Mouse (Mus musculus) mesoderm, embryonic 11.5 days (tissue): Measurements from ENCODE around the gene 1600014C10Rik.

Experiments
- DNase-seq: peaks from one replicate; pipeline ENCODE4 v3.0.0-alpha.2; 2012; ENCODE audit warnings: low read depth, low spot score

The 1600014C10Rik gene

DNA sequence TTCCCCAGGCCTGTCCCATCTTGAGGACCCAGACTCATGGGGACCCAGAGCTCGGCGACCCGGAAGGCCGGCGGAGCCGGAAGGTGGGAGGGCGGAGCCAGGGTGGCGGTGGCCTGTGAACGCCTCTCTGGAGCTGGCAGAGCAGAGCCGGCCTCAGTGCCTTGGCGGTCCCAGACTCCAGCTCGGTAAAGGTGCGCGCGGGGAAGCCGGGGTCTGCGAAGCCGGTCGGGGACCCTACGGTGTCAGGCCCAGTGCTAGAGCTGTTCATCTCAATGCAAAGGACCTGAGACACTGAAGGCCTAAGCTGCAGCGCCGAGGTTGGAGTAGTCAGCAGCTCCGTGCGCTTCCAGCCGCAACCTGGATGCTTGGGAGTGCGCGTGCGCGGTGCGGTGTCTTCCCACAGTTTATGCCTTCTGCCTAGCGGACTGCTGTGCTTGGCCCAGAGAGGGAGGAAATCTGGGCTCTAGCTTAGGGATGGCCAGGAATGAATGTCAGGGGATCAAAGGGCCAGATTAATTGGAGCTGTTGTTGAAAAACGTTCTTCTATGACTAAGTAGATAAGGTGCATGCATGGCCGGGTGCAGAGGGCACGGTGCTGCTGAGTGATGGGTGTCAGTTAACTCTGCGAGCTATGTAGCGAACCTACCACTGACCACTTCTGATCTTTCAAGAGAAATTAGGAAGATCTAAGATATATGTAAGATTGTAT is 846 bp downstream of the 1600014C10Rik start:
- DNase-seq, result peak; percentile 89

DNA sequence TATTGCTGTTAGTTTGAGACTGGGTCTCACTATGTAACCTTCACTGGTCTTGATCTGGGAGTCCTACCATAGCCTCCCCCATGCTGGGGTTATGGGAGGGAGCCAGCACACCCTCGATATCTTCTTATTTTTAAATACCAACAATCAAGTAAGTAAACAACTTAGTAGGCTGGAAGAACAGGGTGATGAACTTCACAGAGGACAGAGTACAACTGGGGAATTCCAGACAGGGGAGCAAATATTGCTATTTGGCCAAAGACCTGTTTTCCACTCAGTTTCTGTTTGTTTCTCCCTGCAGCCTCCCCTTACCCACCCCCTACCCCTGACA is 1.4 kb downstream of the 1600014C10Rik start:
- no peak for DNase-seq

GRCm38 (mm10) chr7:38184786-38185185 is 1.8 kb downstream of the 1600014C10Rik start:
- DNase-seq, result no peak

- DNase-seq, result no peak
Measured at GRCm38 (mm10) chr7:38186861-38187260, 3.8 kb downstream of the 1600014C10Rik start.

- no peak for DNase-seq
Measured at GRCm38 (mm10) chr7:38187796-38188195, 4.8 kb downstream of the 1600014C10Rik start.

DNA sequence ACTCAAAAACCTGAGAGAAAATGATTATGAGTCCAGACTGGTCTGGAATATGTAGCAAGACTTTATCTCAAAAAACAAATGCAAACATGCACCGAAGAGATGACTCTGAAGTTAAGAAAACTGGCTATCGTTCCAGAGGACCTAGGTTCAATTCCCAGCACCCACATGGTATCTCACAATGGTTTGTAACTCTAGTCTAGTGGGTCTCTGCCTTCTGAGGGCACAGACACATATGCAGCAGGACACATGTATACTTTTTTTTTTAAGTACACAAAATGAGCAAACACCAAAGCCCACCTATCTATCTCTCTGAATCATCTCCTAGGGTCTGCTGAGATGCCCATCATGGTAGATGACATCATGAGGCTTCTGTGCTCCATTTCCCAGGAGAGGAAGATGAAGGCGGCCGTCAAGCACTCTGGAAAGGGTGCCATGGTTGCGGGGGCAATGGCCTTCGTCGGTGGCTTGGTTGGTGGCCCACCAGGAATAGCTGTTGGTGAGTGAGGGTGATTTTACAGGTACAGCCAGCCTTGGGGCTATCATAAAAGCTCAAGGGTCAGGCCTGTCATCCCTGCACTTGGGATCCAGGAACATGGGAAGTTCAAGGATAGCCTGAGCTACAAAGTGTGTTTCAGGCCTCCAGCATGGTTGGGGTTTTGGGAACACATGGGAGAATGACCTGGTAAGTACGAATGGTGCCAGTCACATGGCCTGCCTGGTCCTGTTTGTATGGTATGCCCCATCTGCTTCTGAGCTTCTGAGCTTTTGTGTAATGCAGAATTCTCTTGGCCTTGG is 5.5 kb downstream of the 1600014C10Rik start:
- DNase-seq, result no peak

DNA sequence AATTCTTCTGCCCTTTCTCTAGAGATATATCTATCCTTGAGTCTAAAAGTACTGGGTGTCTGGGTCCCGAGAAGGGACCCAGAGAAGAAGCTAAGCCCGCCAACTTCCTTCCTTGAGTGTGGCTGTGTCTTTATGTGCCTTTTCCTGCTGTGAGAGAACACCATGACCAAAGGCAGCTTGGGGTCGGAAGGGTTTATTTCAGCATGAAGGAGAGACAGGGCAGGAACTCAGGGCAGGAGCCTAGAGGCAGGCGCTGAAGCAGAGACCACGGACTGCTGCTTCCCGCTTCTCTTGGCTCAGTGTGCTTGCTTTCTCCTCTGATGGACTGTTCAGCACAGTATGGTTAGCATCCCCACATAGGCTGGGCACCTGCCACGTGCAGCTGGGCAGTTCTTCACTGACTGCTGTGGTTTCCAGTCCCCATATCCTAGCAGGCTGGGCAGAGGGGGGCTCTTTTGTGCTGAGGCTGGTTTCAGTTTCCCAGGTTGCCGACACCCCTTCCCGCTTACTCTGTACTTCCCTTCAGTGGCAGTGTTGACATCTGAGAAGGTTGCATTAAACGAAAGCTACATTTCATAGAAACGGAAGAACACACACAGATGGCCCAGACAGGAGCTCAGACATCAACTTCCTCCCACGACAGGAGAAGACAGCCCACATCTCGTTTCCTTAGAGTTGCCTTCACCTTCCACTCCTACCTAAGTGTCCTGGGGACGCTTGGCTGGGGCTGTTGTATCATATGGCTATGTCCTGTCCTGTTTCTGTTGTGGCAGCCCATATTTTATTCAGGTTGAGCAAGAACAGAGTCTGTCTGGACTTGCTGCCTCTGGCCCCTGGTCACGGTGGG is 6.3 kb downstream of the 1600014C10Rik start:
- DNase-seq, result no peak

GRCm38 (mm10) chr7:38190056-38190835 is 7.2 kb downstream of the 1600014C10Rik start:
- no peak for DNase-seq

DNA sequence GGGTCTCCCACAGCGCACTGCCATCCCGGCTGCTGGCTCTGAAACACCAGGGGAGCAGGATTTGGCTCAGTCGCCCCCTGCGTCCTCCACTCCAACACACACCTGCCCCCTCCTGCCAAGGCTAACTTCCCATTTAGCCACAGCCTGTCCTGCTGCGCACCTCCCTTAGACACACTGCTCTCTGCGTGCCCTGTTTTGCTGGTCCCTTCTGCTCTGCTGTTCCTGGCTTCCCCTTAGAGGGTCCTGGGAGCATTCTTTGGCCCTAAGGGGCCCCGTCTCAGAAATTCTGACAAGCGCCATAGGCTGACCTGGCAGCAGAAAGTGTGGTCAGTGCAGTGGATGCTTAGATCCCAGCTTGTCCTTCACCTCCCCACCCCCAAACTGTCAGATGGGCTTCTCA is 8.1 kb downstream of the 1600014C10Rik start:
- no peak for DNase-seq

DNA sequence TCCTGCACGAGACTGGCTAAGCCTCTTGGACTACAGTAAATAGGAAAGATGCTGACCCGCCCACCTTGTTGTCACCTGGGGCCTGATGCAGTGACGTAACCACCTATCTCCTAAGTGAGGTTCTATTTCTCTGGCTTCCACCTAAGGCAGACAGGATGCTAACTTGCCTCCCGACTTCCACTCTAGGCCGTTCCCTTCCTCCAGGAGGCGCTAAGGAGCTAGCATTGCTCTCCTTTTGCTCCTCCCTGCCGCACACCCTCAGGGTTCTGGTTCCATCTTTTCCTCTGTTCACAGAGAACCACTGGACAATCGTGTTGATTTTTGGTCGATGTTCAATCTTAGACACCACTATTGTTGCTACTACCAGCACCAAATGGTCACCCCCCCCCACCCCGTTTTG is 8.6 kb downstream of the 1600014C10Rik start:
- DNase-seq, result no peak

DNA sequence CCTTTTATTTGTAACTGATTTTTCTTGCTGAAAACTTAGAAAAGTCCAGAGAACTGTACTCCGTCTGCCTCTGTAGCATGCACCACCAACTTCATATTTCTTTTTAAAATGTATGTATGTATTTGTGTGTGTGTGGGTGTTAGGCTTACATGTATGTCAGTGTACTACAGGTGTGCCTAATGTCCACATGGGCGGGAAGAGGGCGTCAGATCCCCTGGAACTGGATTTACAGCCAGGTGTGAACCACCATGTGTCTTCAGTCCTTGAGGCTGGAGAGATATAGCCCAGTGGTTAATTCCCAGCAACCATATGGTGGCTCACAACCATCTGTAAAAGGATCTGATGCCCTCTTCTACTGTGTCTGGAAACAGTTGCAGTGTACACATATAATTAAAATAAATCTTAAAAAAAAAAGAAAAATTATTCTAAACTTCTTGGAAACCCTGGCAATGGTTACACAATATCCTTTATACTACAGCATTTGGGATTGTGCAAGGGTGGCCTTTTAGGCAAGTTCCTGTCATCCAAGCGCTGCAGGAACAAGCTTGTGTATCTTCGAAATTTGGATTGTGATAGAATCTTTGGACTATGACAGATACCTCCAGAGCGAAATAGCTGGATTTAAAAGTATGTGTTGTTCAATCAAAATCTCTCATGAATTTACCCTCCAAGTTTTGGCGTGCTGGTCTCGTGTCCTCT is 17.0 kb downstream of the 1600014C10Rik start:
- no peak for DNase-seq

- peak; percentile 95 for DNase-seq
Measured at GRCm38 (mm10) chr7:38200606-38201289, 17.7 kb downstream of the 1600014C10Rik start.

- no peak for DNase-seq
Measured at GRCm38 (mm10) chr7:38201290-38201658, 18.3 kb downstream of the 1600014C10Rik start.

- no peak for DNase-seq
Measured at GRCm38 (mm10) chr7:38204314-38204713, 21.3 kb downstream of the 1600014C10Rik start.

DNA sequence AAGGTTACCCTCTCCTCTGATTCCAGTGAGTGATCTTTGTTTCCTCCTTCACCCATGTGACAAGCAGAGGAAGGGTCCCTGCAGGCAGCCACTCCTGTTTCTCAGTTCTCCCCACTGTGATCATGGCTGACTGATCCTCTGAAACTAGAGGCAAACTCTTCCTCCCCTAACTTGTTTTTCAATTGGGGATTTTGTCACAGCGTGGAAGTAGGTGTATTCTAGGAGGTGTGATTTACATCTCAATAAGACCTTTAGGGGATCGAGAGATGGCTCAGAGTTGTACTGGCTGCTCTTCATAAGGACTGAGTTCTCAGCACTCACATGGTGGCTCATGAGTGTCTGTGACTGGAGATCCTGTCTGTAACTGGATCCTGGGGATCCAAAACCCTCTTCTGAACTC is 22.8 kb downstream of the 1600014C10Rik start:
- DNase-seq, result no peak

DNA sequence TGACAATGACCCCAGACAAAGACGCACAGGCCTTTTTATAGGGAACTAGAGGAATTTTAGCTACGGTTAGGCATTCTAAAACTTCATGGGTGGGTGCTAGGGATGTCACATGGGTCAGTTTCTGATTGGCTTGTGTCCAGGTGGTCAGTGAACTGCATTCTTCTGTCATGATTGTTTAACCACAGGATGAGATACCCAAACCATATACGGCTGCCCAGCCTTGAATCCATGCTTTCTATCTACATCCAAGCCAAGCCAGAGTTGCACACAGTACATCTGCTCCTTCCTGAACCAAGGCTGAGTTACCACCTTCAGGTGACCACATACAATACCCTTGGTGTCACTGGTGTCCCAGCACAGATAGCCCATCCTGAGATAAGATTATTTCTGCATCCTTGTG is 23.5 kb downstream of the 1600014C10Rik start:
- no peak for DNase-seq

DNA sequence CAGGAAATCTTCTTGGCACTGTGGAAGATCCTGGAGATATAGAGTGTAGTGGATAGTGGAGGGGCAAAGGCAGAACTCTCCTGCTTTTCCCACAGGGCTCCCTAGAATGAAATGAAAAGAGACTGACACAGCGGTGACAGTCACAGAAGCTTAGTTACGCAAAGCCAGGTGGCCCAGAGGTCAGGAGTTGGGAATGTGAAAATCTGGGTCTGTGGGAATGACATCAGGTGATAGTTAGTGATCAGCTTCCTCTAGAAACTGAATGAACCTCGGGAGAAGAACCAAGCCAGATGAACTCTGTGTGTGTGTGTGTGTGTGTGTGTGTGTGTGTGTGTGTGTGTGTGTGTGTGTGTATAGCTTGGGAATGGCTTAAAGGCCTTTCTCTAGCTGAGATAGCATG is 26.0 kb downstream of the 1600014C10Rik start:
- no peak for DNase-seq

GRCm38 (mm10) chr7:38209478-38210152 is 26.6 kb downstream of the 1600014C10Rik start:
- no peak for DNase-seq

DNA sequence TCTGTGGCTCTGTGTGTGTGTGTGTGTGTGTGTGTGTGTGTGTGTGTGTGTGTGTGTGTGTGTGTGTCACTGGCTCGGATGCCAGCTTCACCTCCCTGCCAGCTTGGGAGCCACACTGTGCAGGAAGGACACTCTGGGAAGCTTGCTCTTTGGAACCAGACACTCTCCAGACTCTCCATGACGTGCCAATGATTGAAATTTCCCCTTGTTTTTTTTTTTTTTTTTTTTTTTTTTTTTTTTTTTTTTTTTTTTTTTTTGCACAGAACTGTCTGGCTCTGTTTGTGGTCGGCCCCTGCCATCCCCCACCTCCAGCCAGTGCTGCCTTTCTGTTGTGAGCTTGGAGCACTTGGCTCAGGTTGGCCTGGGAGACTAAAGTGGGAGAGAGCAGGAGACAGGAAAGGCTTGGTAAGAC is 29.6 kb downstream of the 1600014C10Rik start:
- no peak for DNase-seq
